Mouse (Mus musculus) gastrocnemius, postnatal 10 days (tissue): ENCODE results near the gene Cluh. TPM values are rescaled to one million over a fixed set of nuclear protein-coding genes. Genes with fewer than 3 reads are reported as not detected.

Experiments used
- DNase-seq: peaks from one replicate; pipeline ENCODE4 v3.0.0; 2021; ENCODE audit warnings: mixed read lengths
- total RNA-seq, 2 experiments: library from RNA; stranded (reverse); gene quantifications; 2 replicates each; pipeline ENCODE4 v1.2.3; 2021

Gene Cluh
- total RNA-seq, 2 experiments from 2014 or later, result 83.7 to 90.5 TPM

GRCm38 (mm10) chr11:74674713-74675112 is 25.4 kb downstream of the Cluh start:
- no peak for DNase-seq

- DNase-seq, result no peak
Observed at GRCm38 (mm10) chr11:74675156-74675555, 25.9 kb downstream of the Cluh start.

- DNase-seq, result no peak
Observed at GRCm38 (mm10) chr11:74692151-74692550, 42.9 kb downstream of the Cluh start.

GRCm38 (mm10) chr11:74699505-74699904 is 50.2 kb downstream of the Cluh start:
- DNase-seq, result no peak

- no peak for DNase-seq
Observed at GRCm38 (mm10) chr11:74704068-74704467, 54.8 kb downstream of the Cluh start.

- no peak for DNase-seq
Observed at GRCm38 (mm10) chr11:74708781-74709180, 59.5 kb downstream of the Cluh start.

- no peak for DNase-seq
Observed at GRCm38 (mm10) chr11:74710671-74711070, 61.4 kb downstream of the Cluh start.

GRCm38 (mm10) chr11:74715971-74716525 is 66.8 kb downstream of the Cluh start:
- peak; percentile 28 for DNase-seq

Other genes with a start within 250 kb of the Cluh start
- gene Rap1gap2, start 38.6 kb upstream of the Cluh start, total RNA-seq, result 10 to 100 TPM; 15.0 to 16.1 TPM
- under 1 TPM; 0.12 to 0.32 TPM for gene Ccdc92b, start 29.9 kb upstream of the Cluh start, total RNA-seq
- 100 to 1,000 TPM; 110 to 113 TPM for gene Pafah1b1, start 75.2 kb downstream of the Cluh start, total RNA-seq
- 10 to 100 TPM in 1 of 2 experiments, 1 to 10 TPM in 1; 9.1 to 11.7 TPM for gene Mettl16, start 121.3 kb downstream of the Cluh start, total RNA-seq
- 1 to 10 TPM; 7.6 to 9.8 TPM for gene Mnt, start 181.4 kb downstream of the Cluh start, total RNA-seq
- 1 to 10 TPM; 4.6 to 6.9 TPM for gene Sgsm2, start 247.6 kb downstream of the Cluh start, total RNA-seq
- 10 to 100 TPM; 25.7 to 26.1 TPM for gene Tsr1, start 248.6 kb downstream of the Cluh start, total RNA-seq